Mouse (Mus musculus): ENCODE results near the gene Tent4b. TPM values are rescaled to one million over a fixed set of nuclear protein-coding genes. Genes with fewer than 3 reads are reported as not detected.
A peak's percentile ranks its signal among the peaks of the same experiment; 100 is the strongest.

Gene Tent4b
- 5.3 and 6.9 TPM in 2 replicates for polyA plus RNA-seq (2015; fragmentation: Nextera tagmentation; extraction: Ambion mirVana)

DNA sequence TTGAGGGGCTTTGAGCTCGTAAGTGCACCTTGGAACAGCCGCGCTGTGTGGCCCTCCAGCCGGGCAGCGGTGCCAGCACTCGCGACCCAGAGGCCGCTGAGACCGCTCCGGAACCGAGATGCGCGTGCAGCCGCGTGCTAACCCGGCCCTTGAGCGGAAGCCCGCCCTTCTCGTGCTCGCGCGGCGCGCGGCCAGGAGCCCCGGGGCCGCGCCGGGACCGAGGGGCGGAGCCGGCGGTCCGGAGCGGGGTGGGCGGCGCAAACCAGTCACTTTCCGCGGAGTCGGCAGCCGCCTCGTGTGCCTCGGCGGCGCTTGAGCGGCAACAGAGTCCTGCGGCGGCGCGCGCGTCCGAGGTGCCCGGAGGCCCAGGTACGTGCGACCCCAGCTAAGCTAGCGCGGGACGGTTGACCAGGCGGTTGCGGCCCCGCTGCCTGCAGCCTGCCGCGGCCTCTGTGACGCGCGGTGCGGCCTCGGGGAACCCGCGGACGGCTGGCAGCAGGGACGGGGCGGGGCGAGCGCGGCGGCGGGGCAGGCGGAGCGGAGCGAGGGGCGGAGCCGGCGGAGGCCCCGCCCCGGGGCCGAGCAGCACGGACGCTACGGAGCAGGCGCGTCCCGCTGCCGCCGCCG, at the start of gene Tent4b:
Gene Tent4b (plus strand): TSS at position 269 of the 627 bp plus-strand sequence.
- WGBS: under 1% methylated on average over 76 of the region's 97 CpGs
- Histone ChIP-seq H3K36me3 (no peaks in the 10 kb centered on the region), H3K4me1 (replicated peaks) (peaks cover 35% of the 10 kb centered on the region), H3K4me2 (peak within 1 kb of the TSS; percentile 89), H3K4me3 (peak within 1 kb of the TSS; percentile 82), H3K27ac (peak within 1 kb of the TSS; percentile 99), H3K27me3 (no peaks in the 10 kb centered on the region), H3K9me3 (replicated peaks) (no peaks in the 10 kb centered on the region), H3K9ac (peak within 1 kb of the TSS; percentile 83)
- peak; percentile 95 for ATAC-seq (replicated peaks; ENCODE audit: insufficient number of reproducible peaks, insufficient read depth, low FRiP score, low read depth)

- no peak for ATAC-seq (replicated peaks; ENCODE audit: insufficient number of reproducible peaks, insufficient read depth, low FRiP score, low read depth)
- Histone ChIP-seq H3K4me3 (no peak overlapping the region), H3K36me3 (peaks cover 60% of the 10 kb centered on the region), H3K27ac (no peak overlapping the region), H3K4me1 (replicated peaks) (no peaks in the 10 kb centered on the region), H3K9ac (no peak overlapping the region), H3K27me3 (no peaks in the 10 kb centered on the region), H3K9me3 (replicated peaks) (no peaks in the 10 kb centered on the region), H3K4me2 (no peak overlapping the region)
- 88% methylated on average over 6 of the region's 6 CpGs for WGBS
Observed at GRCm38 (mm10) chr8:88150910-88151371, 48.1 kb upstream of the Tent4b start.

DNA sequence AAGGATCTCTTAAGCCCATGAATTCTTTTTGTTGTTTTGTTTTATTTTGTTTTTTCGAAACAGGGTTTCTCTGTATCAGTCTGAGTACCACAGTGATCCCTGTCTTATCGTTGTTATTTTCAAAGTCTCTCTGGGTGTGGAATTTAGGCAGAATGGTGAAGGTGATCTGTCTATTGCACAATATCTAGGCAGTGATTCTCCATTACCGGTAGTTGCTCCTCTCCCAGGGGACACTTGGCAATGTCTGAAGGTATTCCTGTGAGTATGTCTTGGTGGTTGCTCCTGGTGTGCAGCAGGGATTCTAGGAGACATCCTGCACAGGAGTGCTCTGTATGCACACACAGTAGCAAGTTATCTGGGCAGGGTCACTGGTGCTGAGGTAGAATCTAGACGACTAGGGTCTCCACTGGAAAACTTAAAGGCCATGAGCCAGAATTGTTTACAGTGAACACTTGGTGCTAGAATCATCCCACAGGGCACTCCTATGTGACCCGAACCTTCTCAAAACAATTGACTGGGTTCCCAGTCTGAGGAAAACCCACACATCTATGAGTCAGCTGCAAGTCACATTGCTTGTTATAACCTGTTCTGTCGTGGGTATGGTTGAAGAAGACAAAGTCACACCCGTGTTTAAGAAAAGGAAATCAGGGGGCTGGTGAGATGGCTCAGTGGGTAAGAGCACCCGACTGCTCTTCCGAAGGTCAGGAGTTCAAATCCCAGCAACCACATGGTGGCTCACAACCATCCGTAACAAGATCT, 38.6 kb upstream of the Tent4b start:
- Histone ChIP-seq H3K27ac (no peak overlapping the region), H3K9me3 (replicated peaks) (no peaks in the 10 kb centered on the region), H3K4me3 (no peak overlapping the region), H3K36me3 (peaks cover 72% of the 10 kb centered on the region), H3K4me2 (no peak overlapping the region), H3K9ac (no peak overlapping the region), H3K4me1 (replicated peaks) (no peaks in the 10 kb centered on the region), H3K27me3 (no peaks in the 10 kb centered on the region)
- ATAC-seq (replicated peaks; ENCODE audit: insufficient number of reproducible peaks, insufficient read depth, low FRiP score, low read depth): no peak
- WGBS: 85% methylated on average over 10 of the region's 10 CpGs

GRCm38 (mm10) chr8:88161439-88161838, 37.6 kb upstream of the Tent4b start:
- H3K36me3 ChIP-seq: peaks cover 73% of the 10 kb centered on the region
- no peak overlapping the region for H3K4me2 ChIP-seq
- 76% methylated on average over 5 of the region's 5 CpGs for WGBS
- H3K27me3 ChIP-seq: no peaks in the 10 kb centered on the region
- no peak overlapping the region for H3K9ac ChIP-seq
- no peaks in the 10 kb centered on the region for H3K4me1 ChIP-seq (replicated peaks)
- no peak for ATAC-seq (replicated peaks; ENCODE audit: insufficient number of reproducible peaks, insufficient read depth, low FRiP score, low read depth)
- no peak overlapping the region for H3K4me3 ChIP-seq
- H3K9me3 ChIP-seq (replicated peaks): no peaks in the 10 kb centered on the region
- no peak overlapping the region for H3K27ac ChIP-seq

GRCm38 (mm10) chr8:88175264-88175663, 23.7 kb upstream of the Tent4b start:
- Histone ChIP-seq H3K27me3 (no peaks in the 10 kb centered on the region), H3K36me3 (peaks cover 16% of the 10 kb centered on the region; the same call in 1 of the 2 replicates), H3K4me1 (replicated peaks) (no peaks in the 10 kb centered on the region), H3K9me3 (replicated peaks) (no peaks in the 10 kb centered on the region), H3K27ac (no peak overlapping the region), H3K4me3 (no peak overlapping the region), H3K9ac (no peak overlapping the region), H3K4me2 (no peak overlapping the region)
- ATAC-seq (replicated peaks; ENCODE audit: insufficient number of reproducible peaks, insufficient read depth, low FRiP score, low read depth): no peak
- 82% methylated on average over 7 of the region's 7 CpGs for WGBS

- Histone ChIP-seq H3K9me3 (replicated peaks) (no peaks in the 10 kb centered on the region), H3K9ac (no peak overlapping the region), H3K27ac (no peak overlapping the region), H3K4me3 (no peak overlapping the region), H3K4me2 (no peak overlapping the region), H3K36me3 (peaks cover 6% of the 10 kb centered on the region; the same call in 1 of the 2 replicates), H3K27me3 (no peaks in the 10 kb centered on the region), H3K4me1 (replicated peaks) (no peaks in the 10 kb centered on the region)
- WGBS: 90% methylated on average over 8 of the region's 8 CpGs
- ATAC-seq (replicated peaks; ENCODE audit: insufficient number of reproducible peaks, insufficient read depth, low FRiP score, low read depth): no peak
Observed at GRCm38 (mm10) chr8:88177291-88177690, 21.7 kb upstream of the Tent4b start.

GRCm38 (mm10) chr8:88183121-88183520, 15.9 kb upstream of the Tent4b start:
- H3K9ac ChIP-seq: no peak overlapping the region
- no peak overlapping the region for H3K27ac ChIP-seq
- H3K4me3 ChIP-seq: no peak overlapping the region
- no peaks in the 10 kb centered on the region for H3K4me1 ChIP-seq (replicated peaks)
- no peaks in the 10 kb centered on the region for H3K27me3 ChIP-seq
- no peak for ATAC-seq (replicated peaks; ENCODE audit: insufficient number of reproducible peaks, insufficient read depth, low FRiP score, low read depth)
- no peaks in the 10 kb centered on the region for H3K9me3 ChIP-seq (replicated peaks)
- H3K36me3 ChIP-seq: no peaks in the 10 kb centered on the region
- 80% methylated on average over 2 of the region's 2 CpGs for WGBS
- H3K4me2 ChIP-seq: no peak overlapping the region

- Histone ChIP-seq H3K4me2 (no peak overlapping the region), H3K9me3 (replicated peaks) (no peaks in the 10 kb centered on the region), H3K4me1 (replicated peaks) (no peaks in the 10 kb centered on the region), H3K36me3 (no peaks in the 10 kb centered on the region), H3K27ac (no peak overlapping the region), H3K27me3 (no peaks in the 10 kb centered on the region), H3K9ac (no peak overlapping the region), H3K4me3 (no peak overlapping the region)
- 81% methylated on average over 1 of the region's 1 CpGs for WGBS
- no peak for ATAC-seq (replicated peaks; ENCODE audit: insufficient number of reproducible peaks, insufficient read depth, low FRiP score, low read depth)
Observed at GRCm38 (mm10) chr8:88184914-88185313, 14.1 kb upstream of the Tent4b start.

GRCm38 (mm10) chr8:88185716-88186115, 13.3 kb upstream of the Tent4b start:
- Histone ChIP-seq H3K9ac (no peak overlapping the region), H3K27me3 (no peaks in the 10 kb centered on the region), H3K36me3 (no peaks in the 10 kb centered on the region), H3K27ac (no peak overlapping the region), H3K9me3 (replicated peaks) (no peaks in the 10 kb centered on the region), H3K4me2 (no peak overlapping the region), H3K4me3 (no peak overlapping the region), H3K4me1 (replicated peaks) (no peaks in the 10 kb centered on the region)
- WGBS: 84% methylated on average over 6 of the region's 6 CpGs
- ATAC-seq (replicated peaks; ENCODE audit: insufficient number of reproducible peaks, insufficient read depth, low FRiP score, low read depth): no peak

DNA sequence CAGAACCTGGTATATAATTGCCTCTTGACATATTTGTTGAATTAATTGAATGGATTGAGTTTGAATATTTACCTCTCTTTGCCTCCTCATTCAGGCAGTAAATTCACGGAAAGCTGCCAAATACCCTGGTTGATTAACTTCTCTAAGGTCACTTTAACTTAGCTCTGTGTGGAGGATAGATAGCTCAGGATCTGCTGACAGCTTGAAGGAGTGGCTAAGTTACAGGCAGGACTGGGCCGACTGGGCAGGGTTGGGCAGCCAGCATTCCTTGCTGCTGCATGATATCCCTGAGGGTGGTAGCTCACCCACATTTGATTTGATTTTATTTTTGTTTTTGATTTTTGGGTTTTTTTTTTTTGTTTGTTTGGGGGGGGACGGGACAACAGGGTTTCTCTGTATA, 1.7 kb upstream of the Tent4b start:
- Histone ChIP-seq H3K9ac (no peak overlapping the region), H3K4me3 (no peak overlapping the region), H3K9me3 (replicated peaks) (no peaks in the 10 kb centered on the region), H3K27ac (peak overlapping the region; percentile 80), H3K36me3 (no peaks in the 10 kb centered on the region), H3K27me3 (no peaks in the 10 kb centered on the region), H3K4me1 (replicated peaks) (peaks cover 33% of the 10 kb centered on the region), H3K4me2 (peak overlapping the region; percentile 25; the same call in 1 of the 2 replicates)
- no peak for ATAC-seq (replicated peaks; ENCODE audit: insufficient number of reproducible peaks, insufficient read depth, low FRiP score, low read depth)
- whole genome bisulfite sequencing: 17% methylated on average over 3 of the region's 3 CpGs

GRCm38 (mm10) chr8:88198551-88198944, 465 bp upstream of the Tent4b start:
- Histone ChIP-seq H3K4me2 (peak overlapping the region; percentile 89), H3K4me1 (replicated peaks) (peaks cover 35% of the 10 kb centered on the region), H3K27ac (peak overlapping the region; percentile 99), H3K4me3 (peak overlapping the region; percentile 82), H3K27me3 (no peaks in the 10 kb centered on the region), H3K36me3 (no peaks in the 10 kb centered on the region), H3K9me3 (replicated peaks) (no peaks in the 10 kb centered on the region), H3K9ac (peak overlapping the region; percentile 83)
- WGBS: 2% methylated on average over 10 of the region's 10 CpGs
- ATAC-seq (replicated peaks; ENCODE audit: insufficient number of reproducible peaks, insufficient read depth, low FRiP score, low read depth): no peak
